Mouse (Mus musculus): ENCODE results near the gene Gpank1. TPM values are rescaled to one million over a fixed set of nuclear protein-coding genes. Genes with fewer than 3 reads are reported as not detected.

Gpank1 gene
- total and polyA plus RNA-seq, 3 experiments: 40.4 to 44.7 TPM; not detected in 1

DNA sequence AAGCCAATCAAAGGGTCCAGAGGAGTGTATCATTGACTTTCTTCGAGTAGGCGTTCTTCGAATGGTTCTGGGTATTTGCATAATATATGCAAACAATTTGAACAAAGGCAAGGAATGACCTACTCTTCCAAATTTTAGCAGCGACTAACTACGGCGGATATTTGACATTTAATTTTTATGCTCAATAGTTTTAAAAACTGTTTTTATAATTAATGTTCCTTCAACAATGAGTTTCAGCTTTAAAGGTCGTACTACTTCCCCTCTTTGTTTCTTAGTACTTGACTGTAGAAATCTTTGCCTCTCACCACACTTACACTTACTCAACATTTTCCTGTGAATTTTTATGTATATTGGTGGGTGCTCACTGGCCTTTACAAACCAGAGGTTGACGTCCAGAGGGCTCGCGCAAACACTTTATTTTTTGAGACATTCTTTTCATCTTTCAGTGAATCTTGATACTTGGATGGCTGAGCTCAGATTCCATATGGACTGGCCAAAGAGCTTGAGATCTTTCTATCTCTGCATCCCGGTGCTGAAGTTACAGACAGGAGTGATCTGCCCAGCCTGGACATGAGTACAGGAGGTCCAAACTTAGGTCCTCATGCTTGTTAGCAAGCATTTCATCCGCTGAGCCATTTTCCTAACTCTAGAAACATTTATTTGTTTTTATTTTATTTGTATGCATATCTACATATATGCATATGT, 44.3 kb downstream of the Gpank1 start:
- H3K9me3 ChIP-seq (replicated peaks; ENCODE audit: insufficient read depth, low read length): no peaks in the 10 kb centered on the region
- H3K36me3 ChIP-seq (ENCODE audit: control insufficient read depth in 1 of 2, insufficient read depth in 2 of 2, low read length in 2 of 2): peaks cover 13 to 21% of the 10 kb centered on the region in 2 experiments
- no peak for DNase-seq (ENCODE audit: low read depth, low spot score)
- peaks cover 43% of the 10 kb centered on the region for H3K79me2 ChIP-seq (ENCODE audit: control insufficient read depth, insufficient read depth, low read length, poor library complexity)
- H3K27me3 ChIP-seq (ENCODE audit: control insufficient read depth in 1 of 2, insufficient read depth in 2 of 2, low read length in 2 of 2): no peaks in the 10 kb centered on the region
- peaks cover 3 to 13% of the 10 kb centered on the region in 2 experiments; a peak in 3 of 4 replicates for H3K4me1 ChIP-seq (ENCODE audit: control insufficient read depth in 1 of 2, insufficient read depth in 2 of 2, low read length in 2 of 2)
- H3K4me3 ChIP-seq (ENCODE audit: control insufficient read depth in 1 of 2, insufficient read depth in 1 of 2, low read depth in 2 of 2, low read length in 2 of 2): peak overlapping the region; percentile 89 to 92
- peak overlapping the region; percentile 96 for H3K27ac ChIP-seq (ENCODE audit: control insufficient read depth, low read depth, low read length)
- TF ChIP-seq ZKSCAN1 (IDR thresholded peaks at IDR 0.05; ENCODE audit: low read depth, low read length) (no peak), POLR2AphosphoS5 (IDR thresholded peaks at IDR 0.05; ENCODE audit: borderline replicate concordance, low read depth, low read length) (no peak), MXI1 (IDR thresholded peaks at IDR 0.05; ENCODE audit: low read depth, low read length) (peak; percentile 51; the same call in 1 of the 2 replicates), CHD1 (IDR thresholded peaks at IDR 0.05; ENCODE audit: low read depth, low read length) (no peak), MEF2A (IDR thresholded peaks at IDR 0.05; ENCODE audit: extremely low read depth, insufficient replicate concordance, low read depth, low read length, poor library complexity, severe bottlenecking) (no peak), SIN3A (IDR thresholded peaks at IDR 0.05; ENCODE audit: low read length) (no peak)
- peak overlapping the region; percentile 85 for H3K9ac ChIP-seq (ENCODE audit: control insufficient read depth, low read depth, low read length, poor library complexity, severe bottlenecking)

DNA sequence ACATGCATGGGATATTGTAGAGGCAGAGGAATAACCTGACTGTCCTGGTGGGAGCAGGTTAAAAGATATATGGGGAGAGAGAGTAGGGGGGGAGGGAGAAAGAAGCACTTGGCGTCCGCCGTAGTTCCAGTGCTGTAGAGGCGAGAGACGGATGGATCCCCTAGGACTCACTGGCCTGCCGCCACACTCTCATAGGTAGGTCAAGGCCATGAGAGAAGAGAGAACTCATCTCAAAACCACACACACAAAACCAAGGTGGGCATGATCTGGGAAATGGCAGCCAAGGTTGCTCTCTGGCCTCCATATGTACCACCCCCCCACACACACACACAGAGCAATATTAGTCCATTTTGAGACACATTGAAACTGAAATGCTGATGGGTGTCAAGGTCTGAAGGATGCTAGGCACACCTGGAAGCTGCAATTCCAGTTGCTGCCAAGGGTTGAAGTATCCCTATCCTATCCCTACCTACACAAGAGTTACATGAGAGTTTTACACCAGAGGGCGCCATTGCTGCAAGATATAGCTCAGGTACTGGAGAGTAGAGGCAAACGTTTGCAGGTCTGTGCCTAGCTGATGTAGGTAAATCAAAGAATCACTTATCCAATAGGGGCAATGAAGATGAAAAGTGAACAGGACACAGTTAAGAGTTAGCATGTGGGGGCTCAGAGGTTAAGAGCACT, 45.2 kb downstream of the Gpank1 start:
- TF ChIP-seq ZMIZ1 (IDR thresholded peaks at IDR 0.05; ENCODE audit: low read depth, low read length) (no peak), RAD21 (IDR thresholded peaks at IDR 0.05; ENCODE audit: low read depth, low read length) (peak; percentile 80), NRF1 (IDR thresholded peaks at IDR 0.05; ENCODE audit: insufficient read depth, low read depth, low read length, poor library complexity, severe bottlenecking) (no peak), SIN3A (IDR thresholded peaks at IDR 0.05; ENCODE audit: low read length) (no peak), GABPA (IDR thresholded peaks at IDR 0.05; ENCODE audit: low read depth, low read length) (no peak), USF2 (IDR thresholded peaks at IDR 0.05; ENCODE audit: borderline replicate concordance in 1 of 2, insufficient read depth in 1 of 2, low read depth in 1 of 2, low read length in 2 of 2) (no peak), MAZ (IDR thresholded peaks at IDR 0.05; ENCODE audit: low read depth, low read length) (no peak), GATA1 (IDR thresholded peaks at IDR 0.05; ENCODE audit: low read depth, low read length) (no peak), SMC3 (IDR thresholded peaks at IDR 0.05; ENCODE audit: low read depth, low read length) (peak; percentile 90), KAT2A (conservative IDR thresholded peaks at IDR 0.05; ENCODE audit: low read depth, low read length) (no peak), CTCF (IDR thresholded peaks at IDR 0.05 in 2 of 3, conservative IDR thresholded peaks at IDR 0.05 in 1 of 3; ENCODE audit: control insufficient read depth in 1 of 3, insufficient read depth in 1 of 3, low read depth in 2 of 3, low read length in 3 of 3, poor library complexity in 1 of 3, severe bottlenecking in 1 of 3) (peak; percentile 46 to 93 (median 83)), RCOR1 (IDR thresholded peaks at IDR 0.05; ENCODE audit: low read depth, low read length) (no peak), ZC3H11A (IDR thresholded peaks at IDR 0.05; ENCODE audit: low read depth, low read length) (peak; percentile 78), NELFE (IDR thresholded peaks at IDR 0.05; ENCODE audit: low read depth, low read length) (no peak), MYB (IDR thresholded peaks at IDR 0.05; ENCODE audit: low read depth, low read length) (no peak), HCFC1 (IDR thresholded peaks at IDR 0.05; ENCODE audit: low read depth, low read length) (peak; percentile 29; the same call in 1 of the 2 replicates), UBTF (IDR thresholded peaks at IDR 0.05; ENCODE audit: borderline replicate concordance, insufficient read depth, low read depth, low read length) (no peak), USF1 (IDR thresholded peaks at IDR 0.05; ENCODE audit: low read depth, low read length) (no peak), CHD2 (IDR thresholded peaks at IDR 0.05; ENCODE audit: low read length) (no peak), CHD1 (IDR thresholded peaks at IDR 0.05; ENCODE audit: low read depth, low read length) (no peak)
- no peaks in the 10 kb centered on the region for H3K27me3 ChIP-seq (ENCODE audit: control insufficient read depth in 1 of 2, insufficient read depth in 2 of 2, low read length in 2 of 2)
- H3K27ac ChIP-seq (ENCODE audit: control insufficient read depth, low read depth, low read length): no peak overlapping the region
- no peaks in the 10 kb centered on the region for H3K9me3 ChIP-seq (replicated peaks; ENCODE audit: insufficient read depth, low read length)
- peaks cover 35% of the 10 kb centered on the region for H3K79me2 ChIP-seq (ENCODE audit: control insufficient read depth, insufficient read depth, low read length, poor library complexity)
- no peak overlapping the region; the same call in 1 of the 2 replicates for H3K9ac ChIP-seq (ENCODE audit: control insufficient read depth, low read depth, low read length, poor library complexity, severe bottlenecking)
- peaks cover 8 to 21% of the 10 kb centered on the region in 2 experiments for H3K36me3 ChIP-seq (ENCODE audit: control insufficient read depth in 1 of 2, insufficient read depth in 2 of 2, low read length in 2 of 2)
- H3K4me1 ChIP-seq (ENCODE audit: control insufficient read depth in 1 of 2, insufficient read depth in 2 of 2, low read length in 2 of 2): peaks cover 3 to 13% of the 10 kb centered on the region in 2 experiments; a peak in 3 of 4 replicates
- peak; percentile 90 for DNase-seq (ENCODE audit: low read depth, low spot score)
- H3K4me3 ChIP-seq (ENCODE audit: control insufficient read depth in 1 of 2, insufficient read depth in 1 of 2, low read depth in 2 of 2, low read length in 2 of 2): no peak overlapping the region
